Mouse (Mus musculus): Measurements from ENCODE around the gene Ahcyl2. TPM values are rescaled to one million over a fixed set of nuclear protein-coding genes. Genes with fewer than 3 reads are reported as not detected.
"Not testable (repeated sequence)": the region's sequence is repeated elsewhere in the genome, so short reads cannot be mapped to it uniquely, and the experiment has no call there.

Ahcyl2 gene
- total RNA-seq, 2 experiments from 2014 or later: 10.2 to 14.0 TPM

DNA sequence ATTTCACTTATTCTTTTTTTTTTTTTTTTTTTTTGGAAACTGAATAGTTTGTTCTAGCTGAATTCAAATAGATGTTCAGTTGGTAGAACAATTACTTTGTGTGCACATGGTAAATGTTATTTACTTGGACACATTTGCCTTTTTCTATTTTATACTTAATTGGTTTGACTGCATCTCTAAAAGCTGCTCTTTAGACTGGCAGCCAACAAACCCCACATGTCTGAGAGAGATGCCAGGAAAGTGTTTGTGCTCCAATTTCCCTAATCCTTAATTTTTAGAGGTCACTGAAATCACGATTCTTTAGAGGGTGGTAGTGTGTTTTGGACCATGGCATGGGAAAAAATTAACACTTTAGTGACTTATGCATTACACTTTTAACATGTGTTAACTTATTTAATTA lies 44.8 kb downstream of the Ahcyl2 start:
- ATAC-seq (replicated peaks; ENCODE audit: poor library complexity): no peak

DNA sequence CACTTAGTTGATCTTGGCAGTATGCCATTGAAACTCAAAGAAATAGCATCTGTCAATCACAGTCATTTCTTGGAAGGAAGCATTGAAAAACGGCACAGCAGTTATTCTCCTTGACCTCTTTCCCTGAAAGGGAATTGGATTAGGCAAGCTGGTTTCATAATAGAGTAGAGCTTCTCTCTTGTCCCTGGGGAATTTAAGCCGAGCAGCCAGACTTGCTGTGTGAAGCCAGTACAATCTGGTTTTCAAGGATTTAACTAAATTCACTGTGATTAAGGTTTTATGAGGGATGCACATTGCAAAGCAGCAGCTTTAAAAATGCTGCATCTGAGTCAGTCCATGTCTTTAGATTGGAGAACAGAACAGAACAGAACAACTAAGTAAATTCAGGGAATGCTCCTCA lies 46.8 kb downstream of the Ahcyl2 start:
- ATAC-seq (replicated peaks; ENCODE audit: poor library complexity): no peak

DNA sequence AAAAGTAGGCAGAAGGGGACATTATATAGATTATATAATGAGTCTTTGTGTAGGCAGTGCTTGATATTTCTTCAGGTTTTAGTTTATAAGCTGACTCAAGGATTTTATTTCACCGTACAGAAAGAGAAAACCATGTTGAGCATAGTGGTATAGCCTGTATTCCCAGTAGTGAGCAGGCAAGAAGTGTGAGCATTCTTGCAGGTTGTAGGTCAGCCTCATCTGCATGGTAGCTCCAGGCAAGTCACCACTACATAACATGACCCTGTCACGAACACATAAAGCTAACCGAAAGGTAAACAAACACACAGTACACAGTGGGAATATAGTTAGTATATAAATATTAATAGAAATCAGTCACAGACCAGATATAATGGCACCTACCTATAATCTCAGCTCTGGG lies 47.2 kb downstream of the Ahcyl2 start:
- no peak for ATAC-seq (replicated peaks; ENCODE audit: poor library complexity)

DNA sequence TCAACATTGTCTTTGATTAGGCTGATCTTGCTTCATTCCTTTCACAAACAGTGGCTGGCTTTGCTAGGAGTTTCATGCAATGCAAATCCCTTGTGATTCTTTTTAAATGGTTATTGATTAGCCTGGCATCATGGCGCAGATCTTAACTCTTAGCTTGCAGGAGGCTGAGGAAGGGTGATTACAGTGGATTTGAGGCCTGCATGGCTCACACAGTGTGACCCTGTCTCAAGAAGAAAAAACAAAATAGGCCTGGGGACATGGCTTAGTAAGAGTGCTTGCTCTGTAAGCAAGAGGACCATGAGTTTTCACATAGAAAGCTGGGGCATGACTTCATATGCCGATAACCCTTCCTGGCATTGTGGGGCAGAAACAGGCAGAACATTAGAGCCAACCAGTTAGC lies 47.8 kb downstream of the Ahcyl2 start:
- no peak for ATAC-seq (replicated peaks; ENCODE audit: poor library complexity)

DNA sequence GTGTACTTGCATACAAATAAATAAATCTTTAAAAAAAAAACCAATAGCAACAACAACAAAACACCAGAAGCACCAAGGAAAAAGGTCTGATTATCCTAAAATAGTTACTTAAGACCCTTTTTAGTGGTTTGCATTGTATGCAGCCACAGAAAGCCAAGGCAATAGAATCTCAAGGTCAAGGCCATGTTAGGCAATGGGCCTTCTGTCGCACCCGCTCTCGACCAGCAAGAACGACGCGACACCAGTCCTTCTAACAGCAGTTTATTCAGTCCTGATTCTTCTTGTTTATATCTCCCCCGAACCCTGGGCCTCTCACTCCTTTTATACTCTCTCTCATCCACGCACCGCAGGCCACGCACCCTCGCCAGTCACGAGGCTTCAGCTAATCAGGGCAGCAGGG lies 48.6 kb downstream of the Ahcyl2 start:
- ATAC-seq (replicated peaks; ENCODE audit: poor library complexity): not testable (repeated sequence)

DNA sequence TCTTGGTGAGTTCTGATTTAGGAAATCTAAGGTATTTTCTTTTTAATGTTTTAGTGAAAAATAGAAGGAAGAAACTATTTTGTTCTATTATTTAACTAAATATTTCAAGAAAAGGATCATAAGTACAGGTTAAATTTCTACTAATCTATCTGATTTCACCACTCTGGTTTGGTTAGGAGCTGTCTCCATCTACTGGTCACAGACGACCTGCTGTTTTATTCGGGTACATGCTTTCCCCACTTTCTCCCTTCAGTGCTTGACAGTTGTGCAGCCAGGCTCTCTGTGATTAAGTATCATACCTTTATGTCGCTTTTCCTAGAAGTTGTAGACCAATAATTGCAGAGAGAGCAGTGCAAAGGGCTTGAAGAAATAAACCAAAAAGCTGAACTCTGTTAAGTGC lies 51.5 kb downstream of the Ahcyl2 start:
- ATAC-seq (replicated peaks; ENCODE audit: poor library complexity): peak; percentile 76

DNA sequence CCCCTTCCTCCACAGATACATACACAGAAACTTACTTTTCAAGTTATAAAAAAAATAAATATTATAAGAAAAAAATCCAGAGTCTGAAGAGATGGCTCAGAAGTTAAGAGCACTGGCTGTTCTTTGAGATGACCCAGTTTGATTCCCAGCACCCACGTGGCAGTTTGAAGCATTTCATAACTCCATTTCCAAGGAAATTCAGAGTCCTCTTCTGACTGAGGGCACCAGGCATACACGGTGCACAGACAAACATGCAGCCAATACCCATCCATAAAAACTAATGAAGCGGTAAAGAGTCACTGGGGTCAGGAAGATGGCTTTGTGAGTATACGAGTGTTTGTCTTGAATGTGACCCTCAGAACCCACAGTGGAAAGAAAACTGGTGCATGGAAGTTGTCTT lies 52.5 kb downstream of the Ahcyl2 start:
- ATAC-seq (replicated peaks; ENCODE audit: poor library complexity): no peak

DNA sequence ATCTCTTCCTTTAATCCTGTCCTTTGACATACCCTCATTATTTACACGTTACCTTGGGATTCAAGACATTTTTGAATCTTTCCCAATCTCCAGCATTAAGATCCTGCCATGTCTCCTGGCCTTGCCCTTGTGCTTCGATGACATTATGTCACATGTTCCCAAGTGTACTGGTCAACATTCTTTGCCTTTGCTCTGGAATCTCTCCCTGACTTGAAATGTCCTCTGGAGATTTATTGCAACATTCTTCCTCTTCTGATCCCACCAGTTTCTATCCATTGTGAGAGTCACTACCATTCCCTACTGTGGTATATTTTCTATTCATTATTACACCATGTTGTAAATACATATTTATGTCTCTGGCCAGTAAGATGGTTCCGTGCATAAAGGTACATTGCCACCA lies 53.1 kb downstream of the Ahcyl2 start:
- no peak for ATAC-seq (replicated peaks; ENCODE audit: poor library complexity)

DNA sequence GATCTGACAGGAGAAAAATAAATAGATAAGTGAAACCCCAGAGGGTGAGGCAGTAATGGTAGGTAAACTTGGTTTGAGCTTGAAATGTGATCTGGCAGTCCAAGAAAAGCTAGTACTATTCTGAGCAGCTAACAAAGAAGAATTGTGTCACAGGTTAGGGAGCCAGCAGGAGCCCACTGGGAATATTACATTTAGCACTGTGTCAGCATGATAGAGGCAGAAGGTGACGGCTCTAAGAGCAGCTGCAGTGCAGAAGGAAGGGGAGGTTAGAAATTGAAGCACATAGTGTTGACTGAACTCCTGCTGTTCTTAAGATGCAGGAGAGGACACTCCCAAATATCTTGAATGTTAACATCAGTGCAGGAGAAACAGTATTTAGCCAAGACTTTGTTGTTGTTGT lies 54.0 kb downstream of the Ahcyl2 start:
- ATAC-seq (replicated peaks; ENCODE audit: poor library complexity): no peak

DNA sequence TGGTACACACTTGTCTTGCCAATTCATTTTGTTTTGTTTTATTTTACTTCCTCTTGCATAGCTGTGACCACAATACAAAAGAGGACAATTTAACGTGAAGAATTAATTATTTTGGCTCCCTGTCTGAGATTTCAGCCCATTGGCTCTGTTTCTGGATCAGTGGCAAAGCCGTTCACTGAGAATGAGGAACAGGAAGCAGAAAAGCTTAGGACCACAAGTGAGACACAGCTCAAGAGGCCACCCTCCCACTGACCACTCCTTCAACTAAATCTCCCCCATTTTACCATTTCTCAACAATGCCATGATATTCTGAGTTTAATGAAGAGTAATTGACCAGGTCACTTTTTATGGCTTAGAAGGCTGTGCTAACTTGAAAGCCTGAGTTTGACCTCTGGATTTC lies 57.5 kb downstream of the Ahcyl2 start:
- ATAC-seq (replicated peaks; ENCODE audit: poor library complexity): peak; percentile 57; the same call in 1 of the 2 replicates

DNA sequence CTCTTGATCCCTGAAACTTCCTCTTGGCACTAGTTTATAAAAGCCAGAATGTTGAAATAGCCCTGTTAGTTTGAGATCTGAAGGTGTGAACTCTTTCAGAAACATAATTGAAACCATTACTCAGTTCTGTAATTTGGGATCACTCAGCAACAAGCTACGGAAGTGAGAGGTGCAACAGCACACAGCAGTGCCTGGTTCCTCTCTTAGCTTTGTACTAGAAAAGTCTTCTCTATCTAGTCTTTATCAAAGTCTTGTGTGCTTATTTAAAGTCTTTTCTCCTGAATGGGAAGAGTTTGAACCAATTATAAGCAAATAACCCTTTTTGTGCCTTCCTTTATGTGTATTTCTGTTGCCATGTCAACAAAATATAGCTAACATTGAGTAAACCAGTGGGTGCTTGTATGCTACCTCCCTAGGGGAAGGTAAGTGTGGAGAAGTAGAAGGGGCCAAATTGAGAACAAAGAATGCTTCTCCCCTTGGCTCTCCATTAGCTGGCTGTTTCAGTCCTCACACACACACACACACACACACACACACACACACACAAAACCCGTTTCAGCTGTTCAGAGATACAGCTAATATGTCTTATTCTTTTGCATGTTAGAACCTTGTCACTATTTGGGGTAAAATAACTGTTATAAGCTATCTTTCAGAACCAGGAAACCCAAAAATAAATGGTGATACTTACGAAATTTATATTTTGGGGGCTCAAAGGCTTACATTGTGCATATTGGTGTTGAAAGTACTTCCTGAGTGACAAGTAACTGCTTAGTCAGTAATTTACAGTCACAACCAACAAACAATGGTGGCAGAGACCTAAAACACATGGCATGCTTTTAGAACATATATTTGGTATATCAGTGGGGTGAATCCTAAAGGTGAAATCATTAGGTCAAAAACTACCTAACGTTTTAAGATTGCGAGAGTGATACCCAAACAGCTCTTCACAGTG lies 59.8 kb downstream of the Ahcyl2 start:
- peak; percentile 69 for ATAC-seq (replicated peaks; ENCODE audit: poor library complexity)

DNA sequence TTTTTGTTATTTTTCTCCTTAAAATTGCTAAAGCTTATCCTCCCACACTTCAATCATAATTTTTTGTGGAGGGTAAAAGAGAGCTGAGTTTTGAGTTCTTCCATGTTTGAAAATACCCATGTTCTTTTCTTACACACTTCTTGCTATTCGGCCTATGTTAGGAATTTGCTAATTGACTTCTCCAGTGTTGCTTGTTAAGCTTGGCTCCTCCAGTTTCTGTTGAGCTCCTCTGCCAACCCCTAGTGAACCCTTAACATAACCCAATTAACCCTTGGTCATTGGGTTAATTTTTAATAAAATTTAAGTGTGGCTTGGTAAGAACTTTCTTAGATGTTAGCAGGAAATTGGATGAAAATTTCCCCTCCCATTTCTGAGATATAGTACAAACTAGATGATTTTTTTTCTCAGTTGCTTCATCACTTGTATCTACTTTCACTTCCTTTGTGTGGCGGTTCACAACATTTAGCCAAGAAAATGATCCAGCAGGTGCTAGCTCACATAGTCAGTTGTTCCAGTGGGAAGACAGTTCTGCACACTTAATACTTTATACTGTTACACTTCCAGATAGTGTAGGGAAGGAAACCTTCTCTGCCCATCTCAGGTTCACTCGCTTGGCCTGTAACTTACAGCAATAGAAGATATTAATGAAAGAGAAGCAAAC lies 60.9 kb downstream of the Ahcyl2 start:
- peak; percentile 38; the same call in 1 of the 2 replicates for ATAC-seq (replicated peaks; ENCODE audit: poor library complexity)

DNA sequence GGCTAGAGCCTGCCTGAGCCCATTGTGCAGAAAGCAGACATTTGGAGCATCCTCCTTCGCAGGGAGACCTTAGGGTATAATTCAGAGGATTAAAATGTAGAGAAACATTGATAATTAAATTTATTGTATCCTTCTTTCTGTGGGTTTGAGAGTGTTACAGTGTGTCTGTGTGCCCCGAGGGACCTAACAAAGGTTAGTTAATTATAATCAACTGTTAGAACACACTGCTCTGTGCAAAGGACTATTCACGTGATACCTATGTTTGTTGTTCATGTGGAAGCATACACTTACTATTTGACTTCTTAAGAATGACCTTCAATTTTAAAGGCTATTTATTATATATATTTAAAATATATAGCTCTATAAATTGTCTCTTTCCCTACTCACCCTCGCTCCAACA lies 64.5 kb downstream of the Ahcyl2 start:
- ATAC-seq (replicated peaks; ENCODE audit: poor library complexity): no peak

DNA sequence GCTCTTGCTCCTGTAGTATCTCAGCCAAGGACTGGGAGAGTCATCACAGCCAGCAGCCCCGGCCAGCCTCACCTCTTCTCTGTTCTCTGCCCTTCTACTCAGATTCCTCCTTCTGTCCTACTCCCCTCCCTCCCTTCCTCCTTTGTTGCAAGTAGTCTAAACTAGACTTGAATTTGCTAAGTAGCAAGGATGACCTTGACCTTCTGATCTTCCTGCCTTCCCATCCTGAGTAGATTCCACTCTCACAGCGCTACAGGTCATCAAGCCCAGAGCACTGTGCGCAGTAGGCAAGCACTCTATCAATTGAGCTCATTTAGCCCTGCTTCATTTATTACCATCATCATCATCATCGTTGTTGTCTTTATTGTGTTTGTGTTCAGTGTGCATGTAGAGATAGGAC lies 65.3 kb downstream of the Ahcyl2 start:
- ATAC-seq (replicated peaks; ENCODE audit: poor library complexity): no peak

DNA sequence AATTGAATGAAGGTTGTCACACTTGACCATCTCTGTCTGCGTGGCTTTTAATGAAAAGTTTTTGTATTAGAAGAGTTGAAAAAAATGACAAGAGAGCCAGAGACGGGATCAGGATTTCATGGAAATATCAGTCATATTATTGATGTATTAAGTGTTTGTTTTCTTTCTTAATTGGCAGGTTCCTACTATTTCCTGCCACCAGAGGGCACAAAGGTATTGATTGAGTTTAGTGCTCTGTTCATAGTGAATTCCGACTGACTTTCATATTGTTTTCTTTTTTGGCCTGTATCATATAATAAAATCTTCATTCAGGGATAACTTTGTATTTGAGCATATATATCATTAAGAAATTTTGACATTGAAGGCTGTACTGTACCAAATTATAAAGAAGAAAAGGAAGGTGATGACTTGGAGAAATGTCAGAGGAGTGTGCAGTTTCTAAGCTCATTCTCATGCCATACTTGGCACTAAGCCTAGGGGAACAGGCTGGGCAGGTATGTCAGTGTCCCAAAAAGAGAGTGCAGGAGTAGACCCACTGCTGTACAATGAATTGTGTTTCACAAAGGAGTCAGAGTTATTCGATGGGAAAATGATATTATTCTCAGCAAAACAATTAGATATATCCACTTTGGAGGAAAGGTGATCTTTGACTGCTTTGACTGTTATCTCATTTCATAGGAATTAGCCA lies 65.9 kb downstream of the Ahcyl2 start:
- 0 out of 2 replicates have a peak, but pooled peaks have one; percentile 42 for ATAC-seq (replicated peaks; ENCODE audit: poor library complexity)

DNA sequence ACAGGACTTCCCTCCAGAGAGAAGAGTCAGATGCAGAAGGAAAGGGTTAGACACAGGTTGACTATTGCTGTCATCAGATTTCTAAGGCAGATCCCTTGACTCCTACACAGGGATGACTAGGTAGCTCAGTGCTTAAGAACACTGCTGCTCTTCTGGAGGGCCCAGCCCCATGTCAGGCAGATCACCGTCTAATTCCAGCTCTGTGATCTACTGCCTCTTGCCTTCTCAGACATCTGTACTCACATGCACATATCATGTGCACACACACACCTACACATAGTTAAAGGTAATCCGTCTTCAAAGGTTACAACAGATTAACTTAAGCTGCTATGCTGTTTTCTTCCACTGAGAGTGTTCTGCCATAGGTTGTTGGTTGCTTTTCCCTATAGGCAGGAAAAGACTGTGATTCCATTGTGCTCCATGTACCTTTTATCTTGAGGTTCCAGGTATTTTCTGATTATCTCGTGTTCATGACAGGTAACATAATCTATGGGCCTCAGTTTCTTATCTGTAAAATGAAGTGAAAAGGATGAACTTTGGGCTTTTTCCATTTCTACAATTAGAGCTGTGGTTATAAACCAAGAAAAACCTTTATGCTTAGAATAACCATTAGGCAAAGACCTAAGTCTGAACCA lies 67.8 kb downstream of the Ahcyl2 start:
- ATAC-seq (replicated peaks; ENCODE audit: poor library complexity): no peak

DNA sequence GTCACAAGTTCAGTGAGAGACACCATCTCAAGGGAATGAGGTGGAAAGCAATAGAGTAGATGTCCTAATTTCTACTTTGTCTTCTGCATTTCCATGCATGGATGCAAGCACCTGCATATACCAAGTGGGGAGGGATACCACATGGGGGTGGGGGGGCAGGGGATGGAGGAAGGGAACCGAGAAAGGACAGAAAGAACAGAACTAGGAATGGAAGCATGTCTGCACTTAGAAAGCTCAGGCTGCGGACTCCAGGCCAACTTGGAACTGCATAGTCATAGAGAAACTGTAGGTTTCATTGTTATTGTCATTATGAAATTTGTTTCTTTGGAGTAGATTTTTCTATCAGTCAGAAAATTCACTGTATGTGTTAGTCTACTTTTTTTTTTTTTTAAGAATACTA lies 69.8 kb downstream of the Ahcyl2 start:
- no peak for ATAC-seq (replicated peaks; ENCODE audit: poor library complexity)

DNA sequence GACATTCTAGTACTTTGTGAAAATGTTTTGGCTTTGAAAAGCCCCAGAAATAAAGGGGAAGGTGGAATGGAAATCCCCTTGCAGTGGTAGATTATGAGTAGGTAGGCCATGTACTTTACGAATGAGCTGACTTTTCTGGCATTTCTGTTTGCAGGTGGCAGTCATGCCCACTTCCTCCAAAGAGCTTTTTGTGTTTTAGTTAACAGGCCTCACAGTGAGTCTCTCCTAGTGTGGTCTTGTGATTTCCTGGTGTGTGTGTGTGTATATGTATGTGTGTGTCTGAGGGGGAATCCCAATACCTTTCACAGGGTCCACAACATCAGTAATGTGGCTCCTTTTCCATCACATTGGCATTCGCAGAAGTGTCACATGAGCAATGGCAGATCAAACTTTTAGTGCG lies 70.7 kb downstream of the Ahcyl2 start:
- no peak for ATAC-seq (replicated peaks; ENCODE audit: poor library complexity)

DNA sequence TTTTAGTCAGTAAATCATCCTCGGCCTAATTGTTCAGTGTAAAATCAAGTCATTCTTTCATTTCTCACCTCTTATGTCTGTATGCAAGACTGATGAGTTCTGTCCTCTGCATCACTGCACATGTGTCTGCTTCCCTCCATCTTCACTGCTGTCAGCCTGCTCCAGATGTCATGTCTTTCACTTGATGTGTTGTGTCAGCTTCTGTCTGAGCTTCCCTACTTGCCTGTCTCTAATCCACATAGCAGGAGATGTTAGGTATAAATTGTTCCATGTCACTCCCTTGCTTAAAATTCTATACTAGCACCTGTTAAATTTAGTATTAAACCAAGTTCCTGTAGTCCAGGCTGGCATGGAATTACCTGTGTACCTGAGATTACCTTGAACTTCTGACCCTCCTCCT lies 72.2 kb downstream of the Ahcyl2 start:
- ATAC-seq (replicated peaks; ENCODE audit: poor library complexity): no peak

DNA sequence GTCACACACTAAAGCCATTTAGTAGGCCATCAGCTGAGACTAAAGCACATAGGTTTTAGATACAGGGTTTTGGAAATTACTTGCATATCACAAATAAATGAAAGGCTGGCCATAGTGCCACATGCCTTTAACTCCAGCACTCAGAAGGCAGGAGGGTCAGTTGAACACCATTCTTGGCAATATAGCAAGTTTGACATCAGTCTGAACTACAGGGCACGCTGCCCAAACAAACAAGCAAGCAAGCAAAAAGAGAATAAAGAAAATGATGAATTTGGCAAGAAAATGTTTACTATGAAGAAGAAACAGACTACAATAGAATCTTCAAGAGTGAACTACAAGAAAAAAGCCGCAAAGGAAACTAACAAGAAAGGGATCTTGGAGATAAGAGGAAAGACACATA lies 73.7 kb downstream of the Ahcyl2 start:
- ATAC-seq (replicated peaks; ENCODE audit: poor library complexity): no peak

DNA sequence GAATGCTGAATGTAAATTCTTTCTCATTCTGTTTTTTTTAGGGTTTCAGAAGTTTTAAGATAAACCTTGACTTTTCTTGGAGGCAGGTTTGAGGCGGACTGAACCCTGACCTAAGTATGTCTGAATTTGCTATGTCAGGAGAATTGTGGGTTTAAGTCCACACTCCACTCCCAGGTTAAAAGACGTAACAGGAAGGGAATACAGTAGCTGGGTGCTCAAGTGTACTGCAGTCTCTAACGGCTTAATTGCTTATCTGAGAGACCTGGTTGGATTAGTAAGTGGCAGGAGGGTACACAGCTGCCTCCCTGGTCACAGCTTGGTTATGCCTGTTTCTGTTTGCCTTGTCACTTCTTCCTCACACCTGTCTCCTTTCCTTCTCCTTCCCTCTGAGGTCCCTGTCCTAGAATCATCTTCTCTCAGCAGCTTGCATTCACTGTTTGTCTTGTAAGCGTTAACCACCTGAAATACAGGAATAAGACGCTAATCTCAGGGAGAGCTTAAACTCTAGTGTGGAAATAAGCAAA lies 79.9 kb downstream of the Ahcyl2 start:
- no peak for ATAC-seq (replicated peaks; ENCODE audit: poor library complexity)

Measured in megakaryocyte progenitor cell, adult 5-6 weeks (primary cell).